ENCODE assay signal across 14 mouse cellular contexts in the genomic region with DNA sequence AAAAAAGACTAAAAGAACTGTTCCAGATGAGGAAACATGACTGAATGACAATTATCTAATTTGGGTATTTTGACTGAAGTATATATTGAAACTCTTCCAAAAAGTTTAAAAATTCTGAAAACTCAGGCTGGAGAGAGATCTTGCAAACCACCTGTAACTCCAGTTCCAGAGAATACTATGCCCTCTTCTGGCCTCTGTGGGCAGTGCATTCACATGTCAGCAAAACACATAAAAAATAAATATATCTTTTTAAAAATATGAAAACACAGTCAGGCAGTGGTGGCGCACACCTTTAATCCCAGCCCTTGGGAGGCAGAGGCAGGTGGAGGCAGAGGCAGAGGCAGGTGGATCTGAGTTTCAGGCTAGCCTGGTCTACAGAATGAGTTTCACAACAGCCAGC. TPM values are rescaled to one million over a fixed set of nuclear protein-coding genes. Genes with fewer than 3 reads are reported as not detected.
A peak's percentile ranks its signal among the peaks of the same experiment; 100 is the strongest.
DNase-seq lines count a peak whose midpoint lies in the region; TF ChIP-seq lines count a peak whose summit lies in the region.
"Had no signal": no experiment of that assay in that cellular context is flagged by ENCODE, and none has a peak within 500 bp of the region (broad histone marks: within the 10 kb centered on the region; RNA-seq: fewer than 3 reads in every experiment).

No protein-coding gene starts in this region.

- no peak overlapping the region for H3K27ac ChIP-seq in thymus, adult 2 months (ENCODE audit: control insufficient read depth, insufficient read depth, low read length)
- H3K27ac ChIP-seq: embryonic facial prominence, embryonic 12.5 days; forebrain, embryonic 10.5 days; hindbrain, embryonic 14.5 days had no signal

- WGBS in thymus, adult 2 months = 94% methylated on average over 1 of the region's 1 CpGs

- no peak for TF ChIP-seq CTCF in thymus, adult 2 months (IDR thresholded peaks at IDR 0.05; ENCODE audit: borderline replicate concordance, control insufficient read depth, extremely low read depth, insufficient read depth, low read length, poor library complexity)
- TF ChIP-seq CTCF in brain, embryonic 14.5 days (IDR thresholded peaks at IDR 0.05; ENCODE audit: borderline replicate concordance, extremely low read depth, insufficient read depth, insufficient read length) = peak; percentile 4; the same call in 1 of the 2 replicates

- H3K36me3 ChIP-seq in thymus, adult 2 months (ENCODE audit: control insufficient read depth, insufficient read depth, low read length) = no peaks in the 10 kb centered on the region
- H3K36me3 ChIP-seq: embryonic facial prominence, embryonic 12.5 days had no signal

- H3K4me3 ChIP-seq in thymus, adult 2 months (ENCODE audit: control insufficient read depth, insufficient read depth, low read length) = no peak overlapping the region
- H3K4me3 ChIP-seq: embryonic facial prominence, embryonic 12.5 days; forebrain, embryonic 10.5 days had no signal

- no peak for TF ChIP-seq POLR2A in thymus, adult 2 months (IDR thresholded peaks at IDR 0.05; ENCODE audit: control insufficient read depth, extremely low read depth, insufficient read depth, low read length, poor library complexity)
- TF ChIP-seq POLR2A in brain, embryonic 14.5 days (IDR thresholded peaks at IDR 0.05; ENCODE audit: borderline replicate concordance, extremely low read depth, insufficient read depth, insufficient read length, poor library complexity, severe bottlenecking) = no peak

- no peaks in the 10 kb centered on the region for H3K4me1 ChIP-seq in thymus, adult 2 months (replicated peaks; ENCODE audit: control insufficient read depth, insufficient read depth, low read length)

- H3K27me3 ChIP-seq in thymus, adult 2 months (ENCODE audit: control insufficient read depth, insufficient read depth, low read length) = no peaks in the 10 kb centered on the region

- peak; percentile 9 to 29 for DNase-seq in kidney, postnatal 4 days
- no peak for DNase-seq in kidney, adult 8-10 months
- DNase-seq in thymus, adult 2 months = peak; percentile 10
- DNase-seq in thymus, adult 18-20 months = no peak
- DNase-seq in brain, embryonic 14.5 days (ENCODE audit: low read depth) = no peak
- DNase-seq in frontal cortex, postnatal 14 days (ENCODE audit: low spot score in 2 of 2) = no peak
- DNase-seq in right cerebral cortex, adult 2 months (ENCODE audit: low spot score in 2 of 2) = no peak
- DNase-seq: adrenal gland, postnatal 25 days; heart, adult 18-20 months; left cerebral cortex, postnatal 4 days; right cerebral cortex, adult 18-20 months had no signal

RNA-seq across cellular contexts. Expression of gene Kantr, which starts 3.7 kb away (rescaled TPM):
- 9.8 and 10.3 TPM in 2 replicates for polyA plus RNA-seq in thymus, adult 2 months (2012; rRNA removed)
- 30.0 and 31.1 TPM in 2 replicates for polyA plus RNA-seq in brain, embryonic 14.5 days (2012; rRNA removed)

RNA-seq across cellular contexts. Expression of gene Tspyl2, which starts 18.6 kb away (rescaled TPM):
- polyA plus RNA-seq in thymus, adult 2 months (2012; rRNA removed) = 27.1 and 34.6 TPM in 2 replicates
- polyA plus RNA-seq in brain, embryonic 14.5 days (2012; rRNA removed) = 112 and 126 TPM in 2 replicates

RNA-seq across cellular contexts. Expression of gene Gpr173, which starts 44.9 kb away (rescaled TPM):
- polyA plus RNA-seq in thymus, adult 2 months (2012; rRNA removed) = 0.31 and 1.1 TPM in 2 replicates
- polyA plus RNA-seq in brain, embryonic 14.5 days (2012; rRNA removed) = 22.3 and 26.3 TPM in 2 replicates

Comparison
In these comparisons a context has a peak if more than half of its experiments do, and no peak if none do; other contexts are left out.
1. DNase-seq: peak in kidney, postnatal 4 days (2 of 2) and thymus, adult 2 months (single experiment); none in kidney, adult 8-10 months (0 of 2), thymus, adult 18-20 months (0 of 2), brain, embryonic 14.5 days (single experiment), frontal cortex, postnatal 14 days (0 of 2) and right cerebral cortex, adult 2 months (0 of 2).
2. RNA of gene Gpr173, which starts 44.9 kb away (polyA plus RNA-seq): 22.3 to 26.3 TPM in brain, embryonic 14.5 days; 0.31 to 1.1 TPM in thymus, adult 2 months; every median in the first group is over 10 times any median in the second.